Mouse (Mus musculus) inflammation-experienced regulatory T-cells, adult 6 months (primary cell): ENCODE data around the gene Clcn6. TPM values are rescaled to one million over a fixed set of nuclear protein-coding genes. Genes with fewer than 3 reads are reported as not detected.

Experiments
- ATAC-seq: one replicate; pipeline ENCODE4 v1.8.0; 2017
- polyA plus RNA-seq, 3 experiments: library from polyadenylated mRNA; unstranded; fragments of 100-300 nt; shearing (Covaris generic); gene quantifications; one replicate each; pipeline ENCODE4 v1.2.1; 2017

Gene Clcn6
- polyA plus RNA-seq, 3 experiments from 2014 or later = 3.8 to 7.0 (median 6.3) TPM

GRCm38 (mm10) chr4:148040029-148040830 lies 1.6 kb upstream of the Clcn6 start:
- no peak for ATAC-seq

GRCm38 (mm10) chr4:148039254-148040028 lies 820 bp upstream of the Clcn6 start:
- ATAC-seq = no peak

- peak; percentile 0 for ATAC-seq
These were observed 482 bp downstream of the Clcn6 start for GRCm38 (mm10) chr4:148038079-148038599.

GRCm38 (mm10) chr4:148035440-148035839 lies 3.2 kb downstream of the Clcn6 start:
- no peak for ATAC-seq

- ATAC-seq = peak; percentile 46
These were observed 4.7 kb downstream of the Clcn6 start for GRCm38 (mm10) chr4:148033858-148034410.

- no peak for ATAC-seq
These were observed 8.1 kb downstream of the Clcn6 start for GRCm38 (mm10) chr4:148030506-148030905.

GRCm38 (mm10) chr4:148029297-148029696 lies 9.3 kb downstream of the Clcn6 start:
- no peak for ATAC-seq

GRCm38 (mm10) chr4:148024003-148024402 lies 14.6 kb downstream of the Clcn6 start:
- ATAC-seq = no peak

GRCm38 (mm10) chr4:148018410-148018809 lies 20.2 kb downstream of the Clcn6 start:
- ATAC-seq = no peak

- no peak for ATAC-seq
These were observed 21.6 kb downstream of the Clcn6 start for GRCm38 (mm10) chr4:148016981-148017380.

- ATAC-seq = no peak
These were observed 23.2 kb downstream of the Clcn6 start for GRCm38 (mm10) chr4:148015418-148015817.

GRCm38 (mm10) chr4:148012216-148012615 lies 26.4 kb downstream of the Clcn6 start:
- no peak for ATAC-seq

- ATAC-seq = no peak
These were observed 27.3 kb downstream of the Clcn6 start for GRCm38 (mm10) chr4:148011332-148011731.

GRCm38 (mm10) chr4:148009641-148010040 lies 29.0 kb downstream of the Clcn6 start:
- ATAC-seq = no peak

GRCm38 (mm10) chr4:148008412-148008811 lies 30.2 kb downstream of the Clcn6 start:
- ATAC-seq = no peak

GRCm38 (mm10) chr4:148004361-148004760 lies 34.3 kb downstream of the Clcn6 start:
- ATAC-seq = no peak

- no peak for ATAC-seq
These were observed 36.8 kb downstream of the Clcn6 start for GRCm38 (mm10) chr4:148001866-148002265.

GRCm38 (mm10) chr4:148001013-148001789 lies 37.4 kb downstream of the Clcn6 start:
- no peak for ATAC-seq

- ATAC-seq = no peak
These were observed 38.3 kb downstream of the Clcn6 start, which contains the start of gene Nppa for GRCm38 (mm10) chr4:148000202-148000772. Gene Nppa, plus strand, starts transcription at chr4:148000722.

- ATAC-seq = no peak
These were observed 43.3 kb downstream of the Clcn6 start for GRCm38 (mm10) chr4:147995311-147995710.

- no peak for ATAC-seq
These were observed 45.0 kb downstream of the Clcn6 start for GRCm38 (mm10) chr4:147993571-147994095.
